Mouse (Mus musculus) forebrain, postnatal 0 days (tissue): ENCODE data around the gene Ifit3b. TPM values are rescaled to one million over a fixed set of nuclear protein-coding genes. Genes with fewer than 3 reads are reported as not detected.
"Not testable (repeated sequence)": the region's sequence is repeated elsewhere in the genome, so short reads cannot be mapped to it uniquely, and the experiment has no call there.

ENCODE experiments used
- ATAC-seq: fragments of 200-750 bp; cut with Nextera tagmentation; 2 replicates; pipeline ENCODE4 v1.8.0; 2017; ENCODE audit warnings: mild to moderate bottlenecking, moderate library complexity
- DNase-seq: peaks from one replicate; pipeline ENCODE4 v3.0.0-alpha.2; 2015
- H3K27ac ChIP-seq: fragments of 300-500 bp; sonication (generic); 2 replicates; pipeline ENCODE4 v1.5.1; 2014; ENCODE audit warnings: low read depth, mild to moderate bottlenecking, antibody characterized with exemption, low read length, moderate library complexity, mixed read lengths
- H3K27me3 ChIP-seq: fragments of 300-500 bp; sonication (generic); 2 replicates; pipeline ENCODE4 v1.6.1; 2014; ENCODE audit warnings: mild to moderate bottlenecking, low read length, mixed read lengths; ENCODE audit not compliant: insufficient read depth
- H3K36me3 ChIP-seq: fragments of 300-500 bp; sonication (generic); 2 replicates; pipeline ENCODE4 v1.6.1; 2014; ENCODE audit warnings: mild to moderate bottlenecking, moderate library complexity; ENCODE audit not compliant: insufficient read depth
- H3K4me1 ChIP-seq: fragments of 300-500 bp; sonication (generic); 2 replicates; pipeline ENCODE4 v1.6.1; 2014; ENCODE audit warnings: antibody characterized with exemption; ENCODE audit not compliant: insufficient read depth
- H3K4me2 ChIP-seq: fragments of 300-500 bp; sonication (generic); 2 replicates; pipeline ENCODE4 v1.6.1; 2014; ENCODE audit warnings: low read depth, mild to moderate bottlenecking, moderate library complexity
- H3K4me3 ChIP-seq: fragments of 300-500 bp; sonication (generic); 2 replicates; pipeline ENCODE4 v1.5.1; 2014; ENCODE audit warnings: low read depth, low read length, mixed read lengths
- H3K9ac ChIP-seq: fragments of 300-500 bp; sonication (generic); 2 replicates; pipeline ENCODE4 v1.6.1; 2014; ENCODE audit warnings: mild to moderate bottlenecking
- H3K9me3 ChIP-seq: fragments of 300-500 bp; sonication (generic); 2 replicates; pipeline ENCODE4 v1.6.1; 2016; ENCODE audit warnings: low read length
- CTCF ChIP-seq: sonication (generic); IDR thresholded peaks from 2 replicates; pipeline ENCODE4 v1.5.1; 2016; ENCODE audit warnings: antibody characterized with exemption, control low read depth, low read depth
- WGBS: fragments of 180-500 bp; shearing (Covaris S2); extraction: QIAGEN DNeasy Blood & Tissue Kit; methylation state at CpG from one replicate; pipeline ENCODE4 v1.1.7; 2014; 5-methylcytosine and 5-hydroxymethylcytosine counted together
- polyA plus RNA-seq: library from polyadenylated mRNA; unstranded; fragments of >200 nt; fragmentation: Nextera tagmentation; extraction: Ambion mirVana; gene quantifications from 2 replicates; pipeline ENCODE4 v1.2.1, GENCODE M21; 2015
- total RNA-seq: library from RNA; depleted of rRNA; stranded (reverse); fragments of >200 nt; gene quantifications from 2 replicates; pipeline ENCODE4 v1.2.3, GENCODE M21; 2014

Gene Ifit3b
- total and polyA plus RNA-seq, 2 experiments from 2014 or later: 0.19 to 0.79 TPM

DNA sequence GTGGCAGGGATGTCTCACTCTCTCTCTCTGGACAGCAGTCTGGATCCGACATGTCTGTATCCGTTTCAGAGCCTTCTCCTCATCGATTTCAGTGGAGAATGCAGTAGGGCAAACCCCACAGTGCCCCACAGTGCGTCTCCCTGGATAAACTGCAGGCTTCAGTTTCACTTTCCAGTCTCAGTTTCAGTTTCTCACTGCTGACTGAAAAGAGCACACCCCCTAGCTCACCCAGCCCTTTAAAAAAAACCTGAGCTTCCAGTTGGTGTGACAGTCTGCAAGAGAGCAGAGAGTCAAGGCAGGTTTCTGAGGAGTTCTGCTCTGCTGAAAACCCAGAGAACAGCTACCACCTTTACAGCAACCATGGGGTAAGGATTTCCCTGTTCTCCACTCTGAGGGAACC lies 32.9 kb downstream of the Ifit3b start, which contains the start of the genes Ifit1bl2 and Ifit1:
TSS of gene Ifit1bl2 (minus strand) at position 121 of the 400 bp plus-strand sequence.
TSS of gene Ifit1 (plus strand) at position 249 of the 400 bp plus-strand sequence.
- DNase-seq (no peak), ATAC-seq (no peak)
- Histone ChIP-seq H3K4me3 (no peak within 1 kb of the TSS), H3K27me3 (no peaks in the 10 kb centered on the region), H3K27ac (no peak within 1 kb of the TSS), H3K4me2 (0 out of 2 replicates have a peak within 1 kb of the TSS, but pooled peaks have one; percentile 8), H3K36me3 (no peaks in the 10 kb centered on the region), H3K9me3 (no peaks in the 10 kb centered on the region), H3K4me1 (no peaks in the 10 kb centered on the region), H3K9ac (no peak within 1 kb of the TSS)
- 64% methylated on average over 4 of the region's 4 CpGs for WGBS
- TF ChIP-seq CTCF: no peak

DNA sequence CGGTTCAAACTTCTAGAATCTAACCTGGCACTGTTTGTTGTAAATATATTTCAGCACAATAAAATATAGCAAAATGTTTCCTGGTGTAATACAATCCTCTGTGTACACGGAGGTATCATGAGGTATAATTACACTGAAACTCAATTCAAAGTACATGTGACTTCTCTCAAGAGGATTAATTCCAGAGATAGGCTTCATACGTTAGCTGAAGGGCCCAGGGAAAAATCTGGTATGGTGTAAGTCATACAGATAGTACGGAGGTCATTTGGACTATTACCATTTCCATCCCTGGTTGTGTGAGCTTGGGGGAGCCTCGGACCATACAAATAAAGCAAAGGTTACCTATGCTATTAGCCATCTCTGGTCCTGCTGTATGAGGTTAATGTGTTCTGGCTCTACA lies 34.8 kb downstream of the Ifit3b start:
- ATAC-seq: no peak
- no peak for TF ChIP-seq CTCF
- WGBS: 85% methylated on average over 5 of the region's 5 CpGs

GRCm38 (mm10) chr19:34647630-34648029 lies 39.9 kb downstream of the Ifit3b start:
- ATAC-seq, H3K4me2 ChIP-seq, H3K9ac ChIP-seq, H3K27ac ChIP-seq, H3K27me3 ChIP-seq, H3K9me3 ChIP-seq, H3K4me3 ChIP-seq, DNase-seq, H3K36me3 ChIP-seq, H3K4me1 ChIP-seq: not testable (repeated sequence)
- WGBS: 93% methylated on average over 7 of the region's 8 CpGs

More for the DNA sequence above, 34.8 kb downstream of the Ifit3b start:
- H3K27me3 ChIP-seq: no peaks in the 10 kb centered on the region
- H3K36me3 ChIP-seq: no peaks in the 10 kb centered on the region
- DNase-seq: no peak
- no peak overlapping the region for H3K4me2 ChIP-seq
- H3K9ac ChIP-seq: no peak overlapping the region
- H3K27ac ChIP-seq: no peak overlapping the region
- no peaks in the 10 kb centered on the region for H3K4me1 ChIP-seq
- H3K9me3 ChIP-seq: no peaks in the 10 kb centered on the region
- no peak overlapping the region for H3K4me3 ChIP-seq

GRCm38 (mm10) chr19:34650276-34650675 lies 42.5 kb downstream of the Ifit3b start:
- Histone ChIP-seq H3K9ac (no peak overlapping the region), H3K27me3 (no peaks in the 10 kb centered on the region), H3K36me3 (no peaks in the 10 kb centered on the region), H3K9me3 (no peaks in the 10 kb centered on the region), H3K4me2 (no peak overlapping the region), H3K4me1 (no peaks in the 10 kb centered on the region), H3K4me3 (no peak overlapping the region), H3K27ac (no peak overlapping the region)
- DNase-seq: no peak
- ATAC-seq: no peak
- TF ChIP-seq CTCF: no peak
- WGBS: 84% methylated on average over 3 of the region's 3 CpGs

- Histone ChIP-seq H3K27me3 (no peaks in the 10 kb centered on the region), H3K4me1 (no peaks in the 10 kb centered on the region), H3K36me3 (no peaks in the 10 kb centered on the region), H3K9me3 (no peaks in the 10 kb centered on the region), H3K9ac (no peak overlapping the region), H3K4me3 (no peak overlapping the region), H3K4me2 (no peak overlapping the region), H3K27ac (no peak overlapping the region)
- ATAC-seq (no peak), DNase-seq (no peak)
- 89% methylated on average over 6 of the region's 6 CpGs for WGBS
- TF ChIP-seq CTCF: no peak
Measured at GRCm38 (mm10) chr19:34650997-34651396, 43.2 kb downstream of the Ifit3b start.

- no peak overlapping the region for H3K4me2 ChIP-seq
- H3K27me3 ChIP-seq: no peaks in the 10 kb centered on the region
- WGBS: 90% methylated on average over 10 of the region's 10 CpGs
- H3K9ac ChIP-seq: no peak overlapping the region
- H3K4me1 ChIP-seq: no peaks in the 10 kb centered on the region
- DNase-seq: no peak
- no peak for ATAC-seq
- H3K4me3 ChIP-seq: no peak overlapping the region
- H3K36me3 ChIP-seq: no peaks in the 10 kb centered on the region
- no peak for TF ChIP-seq CTCF
- H3K27ac ChIP-seq: no peak overlapping the region
- no peaks in the 10 kb centered on the region for H3K9me3 ChIP-seq
Measured at GRCm38 (mm10) chr19:34655227-34655805, 47.5 kb downstream of the Ifit3b start.

DNA sequence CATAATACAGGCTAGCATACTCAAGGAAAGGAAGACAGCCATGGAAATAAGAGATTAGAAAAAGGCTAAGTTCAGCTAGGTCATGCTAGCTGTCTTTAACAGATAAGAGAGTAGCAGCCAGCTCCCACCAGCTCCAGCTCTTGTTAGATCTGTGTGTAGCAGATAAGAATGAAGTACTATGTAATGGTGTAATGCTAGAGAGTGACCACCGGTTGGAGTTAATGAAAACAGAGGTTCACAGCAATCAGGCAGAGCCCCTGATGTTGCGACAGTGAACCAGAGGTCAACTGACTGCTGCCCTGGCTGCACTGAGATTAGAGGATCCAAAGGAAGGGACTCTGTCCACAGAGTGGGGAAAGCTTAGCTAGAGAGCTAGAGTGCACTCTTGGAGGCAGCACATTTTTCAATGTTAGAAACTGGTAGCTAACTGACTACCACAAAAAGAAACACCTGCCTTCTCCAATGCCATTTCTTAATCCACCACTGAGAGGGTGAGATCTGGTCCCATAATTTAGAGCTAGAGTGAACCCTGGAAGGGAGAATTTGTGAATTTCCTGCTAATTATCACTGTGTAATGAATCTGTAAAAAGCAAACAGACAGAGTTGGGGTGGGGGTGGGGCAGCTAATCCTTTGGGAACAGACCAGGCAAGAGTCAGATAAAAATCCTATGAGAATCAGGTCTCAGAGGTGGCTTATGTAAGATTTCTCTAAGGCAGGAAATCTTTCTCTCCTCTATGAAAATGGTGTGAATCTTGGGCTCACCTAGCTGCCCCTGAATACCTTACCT lies 48.9 kb downstream of the Ifit3b start:
- Histone ChIP-seq H3K4me1 (no peaks in the 10 kb centered on the region; the same call in 1 of the 2 replicates), H3K27ac (no peak overlapping the region), H3K4me2 (no peak overlapping the region), H3K9ac (no peak overlapping the region), H3K9me3 (no peaks in the 10 kb centered on the region), H3K36me3 (no peaks in the 10 kb centered on the region), H3K4me3 (no peak overlapping the region), H3K27me3 (no peaks in the 10 kb centered on the region)
- ATAC-seq (no peak), DNase-seq (no peak)
- 32% methylated on average over 2 of the region's 2 CpGs for WGBS
- no peak for TF ChIP-seq CTCF
